Mouse (Mus musculus) B cell, adult 2 months (primary cell): ENCODE data around the gene Prn.

ENCODE experiments used
- DNase-seq, 2 experiments: peaks; one replicate each; pipeline ENCODE4 v3.0.0; 2022

The Prn gene

DNA sequence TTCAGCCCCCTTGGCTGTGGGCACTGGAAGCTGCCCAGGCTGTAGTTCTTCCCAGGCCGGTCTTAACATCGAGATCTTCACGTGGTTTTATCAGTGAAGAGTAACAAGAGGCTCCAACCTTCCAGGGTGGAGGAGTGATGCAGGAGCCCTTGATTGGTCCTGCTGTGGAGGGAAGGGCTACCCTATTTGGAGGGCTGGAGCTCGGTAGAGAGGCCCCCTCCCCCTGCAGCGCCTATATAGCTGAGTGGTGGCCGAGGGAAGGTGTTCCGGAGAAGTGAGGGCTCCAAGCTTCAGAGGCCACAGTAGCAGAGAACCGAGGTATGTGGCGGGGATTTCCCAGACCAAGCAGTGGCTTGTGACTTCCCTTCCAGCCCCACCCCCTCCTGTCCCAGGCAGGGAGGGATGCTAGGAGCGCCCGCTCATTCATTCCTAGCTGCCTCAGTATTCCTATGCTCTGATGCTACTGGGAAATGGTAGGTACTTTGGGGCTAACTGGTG is 40.9 kb downstream of the Prn start, which contains the start of gene Prnd:
Gene Prnd (plus strand): TSS at position 264 of the 498 bp plus-strand sequence.
- DNase-seq, result peak; percentile 38 to 42

GRCm38 (mm10) chr2:131952456-131952855 is 42.7 kb downstream of the Prn start:
- no peak for DNase-seq

GRCm38 (mm10) chr2:131952961-131953538 is 43.3 kb downstream of the Prn start:
- DNase-seq, result no peak

DNA sequence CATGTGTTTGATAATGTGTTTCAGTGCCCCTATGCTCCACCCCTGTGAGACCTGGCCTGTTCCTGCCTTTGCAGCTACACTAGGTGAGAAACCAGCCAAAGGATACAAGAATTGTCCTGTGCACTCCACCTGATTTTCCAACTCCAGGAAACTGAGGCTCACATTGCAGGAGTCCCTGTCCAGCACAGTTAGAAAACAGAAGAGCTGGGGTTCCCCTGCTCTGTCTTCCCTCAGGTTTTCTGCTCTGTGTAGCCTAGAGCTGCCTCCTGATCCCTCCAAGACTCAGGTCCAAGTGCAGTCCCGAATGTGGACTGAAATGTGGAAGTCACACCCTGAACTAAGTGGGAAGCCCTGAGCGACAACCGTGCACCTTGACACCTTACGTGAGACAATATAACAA is 44.0 kb downstream of the Prn start:
- DNase-seq, result no peak

DNA sequence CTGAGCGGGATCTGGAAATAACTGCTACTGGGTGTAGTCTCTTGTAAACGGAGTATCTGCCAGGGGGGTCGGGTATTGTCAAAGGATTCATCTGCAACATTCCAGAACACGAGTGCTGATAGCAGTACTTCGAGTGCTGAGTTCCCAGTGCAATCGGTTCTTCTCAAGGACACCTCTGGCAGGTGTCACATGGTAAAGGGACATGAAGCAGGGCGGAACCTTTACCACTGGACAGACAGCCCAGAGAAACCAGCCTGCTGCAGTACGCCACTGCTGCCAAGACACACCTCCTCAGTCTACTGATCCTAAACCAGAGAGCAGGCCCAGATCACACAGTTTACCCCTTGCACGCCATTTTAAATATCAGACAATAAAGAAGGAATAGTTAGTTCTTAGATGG is 45.1 kb downstream of the Prn start:
- DNase-seq, result no peak

DNA sequence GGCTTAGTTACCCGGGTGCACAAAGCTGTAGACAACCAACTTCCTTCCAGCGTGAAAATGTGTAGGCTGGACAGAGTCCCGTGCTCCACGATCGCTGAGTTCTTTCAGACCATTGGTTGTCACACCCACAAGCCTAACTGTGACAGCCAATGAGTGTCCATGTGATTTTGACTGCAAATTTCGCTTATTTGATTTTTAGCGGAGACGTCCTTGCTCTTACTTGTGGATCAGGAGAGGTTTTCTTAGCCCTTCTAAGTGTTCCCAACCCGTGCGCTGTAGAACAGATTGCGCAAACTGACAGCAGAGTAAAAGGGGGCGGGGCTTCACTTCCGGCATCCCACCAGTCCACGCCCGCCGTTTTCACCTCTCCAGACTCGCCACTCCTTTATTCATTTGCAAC is 45.5 kb downstream of the Prn start:
- DNase-seq, result peak; percentile 37

DNA sequence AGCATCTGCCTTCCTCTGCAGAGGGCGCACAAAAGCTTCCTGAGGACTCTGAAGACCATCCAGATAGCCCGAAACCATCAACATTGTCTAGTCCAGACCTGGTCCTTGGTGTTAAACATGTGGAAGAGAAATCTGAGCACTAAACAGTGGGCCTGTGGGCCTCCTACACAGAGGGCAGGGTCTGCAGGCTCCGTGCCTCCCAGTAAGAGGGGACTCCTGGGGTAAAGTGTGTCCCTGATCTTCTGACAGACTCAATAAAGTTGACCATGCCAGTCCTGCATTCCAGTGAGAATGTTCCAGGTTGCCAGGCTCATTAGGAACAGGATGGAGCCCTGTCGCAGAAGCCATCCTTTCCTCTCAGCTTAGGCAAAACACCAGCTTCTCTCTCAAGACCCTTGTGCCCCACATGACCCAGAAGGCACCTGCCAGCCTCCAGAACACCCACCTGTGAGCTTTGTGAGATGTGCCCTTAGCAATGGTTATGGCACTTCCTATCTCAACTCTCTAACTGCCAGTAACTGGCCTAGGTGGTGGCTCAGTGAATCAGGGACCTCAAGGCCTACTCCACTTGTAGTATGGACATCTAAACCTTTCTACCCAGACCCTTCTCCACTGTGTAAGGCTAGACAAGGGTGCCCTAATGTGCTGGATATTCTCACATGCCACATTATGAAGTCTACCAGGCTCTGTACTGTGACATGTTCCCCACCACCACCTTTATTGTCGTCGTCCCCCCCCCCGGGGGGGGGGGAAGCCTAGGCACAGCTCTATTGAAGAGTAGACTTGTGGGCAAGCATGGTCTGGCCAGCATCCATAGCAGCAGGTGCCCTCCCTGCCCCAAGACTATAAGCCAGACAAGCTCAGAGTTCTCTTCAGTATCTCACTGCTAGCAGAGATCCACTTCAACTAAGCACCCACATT is 46.8 kb downstream of the Prn start:
- no peak for DNase-seq

GRCm38 (mm10) chr2:131957731-131958222 is 48.0 kb downstream of the Prn start:
- DNase-seq, result no peak

DNA sequence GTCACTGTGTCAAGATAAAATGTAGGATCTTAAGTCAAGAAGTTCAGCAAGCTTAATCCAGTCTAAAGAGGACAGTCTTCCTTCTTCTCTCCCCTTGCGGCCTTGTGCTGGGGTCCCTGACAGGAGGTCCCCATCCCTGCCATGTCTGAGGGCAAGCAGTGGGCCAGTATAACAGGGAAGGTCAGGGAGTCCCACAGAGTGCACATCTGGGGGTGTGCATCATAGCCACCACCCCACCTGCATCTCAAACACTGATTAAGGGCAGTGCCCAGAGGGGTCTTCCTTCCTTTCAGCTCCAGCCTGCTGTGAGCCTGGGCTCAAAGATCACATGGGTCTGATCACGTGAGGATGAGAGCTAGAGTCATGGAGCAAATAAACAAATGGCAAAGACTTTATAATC is 51.9 kb downstream of the Prn start:
- no peak for DNase-seq

GRCm38 (mm10) chr2:131970597-131970996 is 60.8 kb downstream of the Prn start:
- DNase-seq, result no peak

GRCm38 (mm10) chr2:131971098-131971497 is 61.3 kb downstream of the Prn start:
- DNase-seq, result no peak

GRCm38 (mm10) chr2:131976663-131977062 is 66.9 kb downstream of the Prn start:
- DNase-seq, result no peak

DNA sequence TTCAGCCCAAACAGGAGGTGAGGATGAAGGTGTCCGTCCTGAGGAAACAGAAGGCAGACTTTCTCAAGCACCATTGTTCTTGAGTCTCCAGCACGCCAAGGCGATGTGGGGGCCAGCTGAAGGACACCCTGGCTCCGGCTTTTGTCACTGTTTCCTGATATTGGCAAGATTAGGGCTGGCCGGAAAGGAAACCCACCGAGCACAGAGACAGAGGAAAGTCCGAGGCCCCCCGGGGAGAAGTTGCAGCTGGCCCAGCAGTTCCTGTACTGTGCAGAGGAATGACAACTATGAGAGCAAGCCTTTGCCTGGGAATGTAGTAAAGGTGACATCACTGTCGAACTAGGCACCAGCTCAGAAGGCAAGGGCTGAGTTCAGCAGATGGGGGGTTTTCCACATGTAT is 71.1 kb downstream of the Prn start:
- DNase-seq, result no peak

- peak; percentile 80 to 85 for DNase-seq
Observed at GRCm38 (mm10) chr2:131982546-131983196, 72.9 kb downstream of the Prn start.

DNA sequence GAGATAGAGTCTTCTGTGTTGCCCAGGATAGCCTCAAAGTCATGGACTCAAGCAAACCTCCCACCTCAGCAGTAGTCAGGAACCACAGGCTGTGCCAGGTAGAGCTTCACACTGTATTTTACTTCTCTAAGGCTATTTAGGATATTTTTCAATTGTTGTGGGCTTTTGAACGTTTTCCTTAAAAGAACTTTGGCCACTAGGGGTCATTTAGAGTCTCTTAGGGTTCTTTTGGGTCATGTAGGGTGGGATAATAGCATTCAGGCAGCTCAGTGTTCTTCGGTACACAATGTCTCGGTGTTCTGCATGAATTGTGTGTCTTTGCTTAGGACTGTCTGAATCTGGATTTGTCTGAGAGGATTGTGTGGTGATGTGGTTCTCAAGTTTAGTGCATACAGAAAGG is 78.2 kb downstream of the Prn start:
- DNase-seq, result no peak

- DNase-seq, result no peak
Observed at GRCm38 (mm10) chr2:131988550-131988949, 78.8 kb downstream of the Prn start.

- no peak for DNase-seq
Observed at GRCm38 (mm10) chr2:131992487-131992886, 82.7 kb downstream of the Prn start.

- no peak for DNase-seq
Observed at GRCm38 (mm10) chr2:131993151-131993550, 83.4 kb downstream of the Prn start.

- peak; percentile 42 to 61 for DNase-seq
Observed at GRCm38 (mm10) chr2:131993563-131994088, 83.9 kb downstream of the Prn start.

DNA sequence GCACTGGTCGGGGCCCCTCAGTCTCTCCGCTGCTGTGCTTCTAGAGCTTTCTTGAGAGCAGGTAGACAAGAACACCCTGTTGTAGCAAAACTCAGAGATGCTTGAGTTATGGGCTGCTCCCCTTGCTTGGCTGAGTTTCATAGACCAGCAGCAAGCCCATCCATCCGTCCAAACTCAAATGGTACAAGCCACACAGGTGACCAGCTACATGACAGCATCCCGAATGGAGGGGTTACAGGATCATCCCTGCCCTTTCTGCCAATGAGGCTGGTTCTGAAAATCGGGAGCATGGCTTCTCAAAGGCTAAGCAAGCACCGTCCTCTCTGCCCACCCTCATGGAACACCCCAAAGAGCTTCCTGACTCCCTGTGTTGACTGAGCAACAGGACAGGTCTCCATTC is 85.2 kb downstream of the Prn start:
- DNase-seq, result no peak

GRCm38 (mm10) chr2:131995742-131996141 is 86.0 kb downstream of the Prn start:
- no peak for DNase-seq

- DNase-seq, result no peak
Observed at GRCm38 (mm10) chr2:131996369-131996768, 86.6 kb downstream of the Prn start.

GRCm38 (mm10) chr2:131997356-131997755 is 87.6 kb downstream of the Prn start:
- DNase-seq, result no peak
